Mouse (Mus musculus): Measurements from ENCODE around the gene Akap3. TPM values are rescaled to one million over a fixed set of nuclear protein-coding genes. Genes with fewer than 3 reads are reported as not detected.
A peak's percentile ranks its signal among the peaks of the same experiment; 100 is the strongest.

Gene Akap3
- total RNA-seq (2021), result under 1 TPM in 1 of 2 experiments, not detected in 1; 0.21 TPM

- DNase-seq (ENCODE audit: low spot score in 2 of 2), result peak in 1 of 2 experiments; percentile 40
- intact Hi-C loops (cut with DNase I), result no loop called here
Measured at GRCm38 (mm10) chr6:126852881-126853280, at the start of gene Akap3. Gene Akap3 (plus strand): TSS chr6:126853098.

GRCm38 (mm10) chr6:126806783-126807182, 46.1 kb upstream of the Akap3 start:
- DNase-seq (ENCODE audit: low spot score in 2 of 2), result no peak
- intact Hi-C loops (cut with DNase I), result no loop called here

- DNase-seq (ENCODE audit: low spot score in 2 of 2), result no peak
- intact Hi-C loops (cut with DNase I), result no loop called here
Measured at GRCm38 (mm10) chr6:126808134-126808533, 44.8 kb upstream of the Akap3 start.

- intact Hi-C loops (cut with DNase I), result no loop called here
- peak in 1 of 2 experiments; percentile 52 for DNase-seq (ENCODE audit: low spot score in 2 of 2)
Measured at GRCm38 (mm10) chr6:126808561-126808960, 44.3 kb upstream of the Akap3 start.

GRCm38 (mm10) chr6:126811481-126811880, 41.4 kb upstream of the Akap3 start:
- DNase-seq (ENCODE audit: low spot score in 2 of 2), result no peak
- intact Hi-C loops (cut with DNase I), result no loop called here

- intact Hi-C loops (cut with DNase I), result no loop called here
- DNase-seq (ENCODE audit: low spot score in 2 of 2), result no peak
Measured at GRCm38 (mm10) chr6:126815206-126815750, 37.6 kb upstream of the Akap3 start.

GRCm38 (mm10) chr6:126816338-126816737, 36.6 kb upstream of the Akap3 start:
- intact Hi-C loops (cut with DNase I), result no loop called here
- DNase-seq (ENCODE audit: low spot score in 2 of 2), result no peak

- peak; percentile 29 to 83 for DNase-seq (ENCODE audit: low spot score in 2 of 2)
Measured at GRCm38 (mm10) chr6:126823087-126823486, 29.8 kb upstream of the Akap3 start.

GRCm38 (mm10) chr6:126836628-126837027, 16.3 kb upstream of the Akap3 start:
- intact Hi-C loops (cut with DNase I), result no loop called here
- no peak for DNase-seq (ENCODE audit: low spot score in 2 of 2)

More at GRCm38 (mm10) chr6:126823087-126823486, 29.8 kb upstream of the Akap3 start:
- intact Hi-C loops (cut with DNase I), result no loop called here

GRCm38 (mm10) chr6:126848712-126849704, 3.9 kb upstream of the Akap3 start, which contains the start of gene Ndufa9:
Gene Ndufa9 (minus strand): TSS chr6:126849136.
- DNase-seq (ENCODE audit: low spot score in 2 of 2), result peak; percentile 97
- intact Hi-C loops (cut with DNase I), result loop anchor here (1.0 kb wide), 1 partner anchor 90 kb away; the partner anchor contains the start of genes D6Wsu163e and Rad51ap1

GRCm38 (mm10) chr6:126877118-126877517, 24.2 kb downstream of the Akap3 start:
- intact Hi-C loops (cut with DNase I), result no loop called here
- no peak for DNase-seq (ENCODE audit: low spot score in 2 of 2)

- no peak for DNase-seq (ENCODE audit: low spot score in 2 of 2)
- intact Hi-C loops (cut with DNase I), result no loop called here
Measured at GRCm38 (mm10) chr6:126907378-126907777, 54.5 kb downstream of the Akap3 start.

GRCm38 (mm10) chr6:126907876-126908275, 55.0 kb downstream of the Akap3 start:
- intact Hi-C loops (cut with DNase I), result no loop called here
- no peak for DNase-seq (ENCODE audit: low spot score in 2 of 2)

- intact Hi-C loops (cut with DNase I), result no loop called here
- peak in 1 of 2 experiments; percentile 3 for DNase-seq (ENCODE audit: low spot score in 2 of 2)
Measured at GRCm38 (mm10) chr6:126910727-126911126, 57.8 kb downstream of the Akap3 start.

GRCm38 (mm10) chr6:126914928-126915327, 62.0 kb downstream of the Akap3 start:
- DNase-seq (ENCODE audit: low spot score in 2 of 2), result no peak
- intact Hi-C loops (cut with DNase I), result no loop called here

GRCm38 (mm10) chr6:126921111-126921881, 68.4 kb downstream of the Akap3 start, which contains the start of gene Dyrk4:
Gene Dyrk4 (minus strand): TSS chr6:126921839.
- peak; percentile 13 to 24 for DNase-seq (ENCODE audit: low spot score in 2 of 2)
- intact Hi-C loops (cut with DNase I), result no loop called here
